Mouse (Mus musculus): ENCODE measurements at regions not wholly inside any gene's neighbourhood (a gene's known extent, or its start where the extent isn't known, plus 50 kb on each side); places are given as distances from the start of the nearest gene placed in this dataset.
A peak's percentile ranks its signal among the peaks of the same experiment; 100 is the strongest.

GRCm38 (mm10) chr17:65014682-65015081 lies 178.8 kb upstream of the 4930583I09Rik start:
- DNase-seq, result no peak

- no peak for DNase-seq
Observed at GRCm38 (mm10) chr17:65000626-65001135, 164.8 kb upstream of the 4930583I09Rik start.

DNA sequence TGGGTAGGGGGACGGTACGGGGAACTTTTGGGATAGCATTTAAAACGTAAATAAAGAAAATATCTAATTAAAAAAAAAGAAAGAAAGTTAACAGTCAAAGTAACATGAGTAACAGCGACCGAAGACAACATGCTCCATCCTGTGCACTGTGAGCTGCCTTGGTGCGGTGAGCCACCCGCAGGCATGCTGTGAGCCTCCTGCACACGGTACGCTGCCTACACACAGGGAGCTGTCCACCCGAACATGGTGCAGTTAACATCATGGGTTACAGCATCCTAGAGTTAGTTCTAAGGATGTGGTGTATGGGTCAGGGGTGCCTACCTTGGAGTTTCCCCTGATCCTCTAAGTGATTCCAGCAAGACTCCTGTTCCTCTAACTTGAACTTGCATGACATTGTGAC lies 158.6 kb upstream of the 4930583I09Rik start:
- no peak for DNase-seq

DNA sequence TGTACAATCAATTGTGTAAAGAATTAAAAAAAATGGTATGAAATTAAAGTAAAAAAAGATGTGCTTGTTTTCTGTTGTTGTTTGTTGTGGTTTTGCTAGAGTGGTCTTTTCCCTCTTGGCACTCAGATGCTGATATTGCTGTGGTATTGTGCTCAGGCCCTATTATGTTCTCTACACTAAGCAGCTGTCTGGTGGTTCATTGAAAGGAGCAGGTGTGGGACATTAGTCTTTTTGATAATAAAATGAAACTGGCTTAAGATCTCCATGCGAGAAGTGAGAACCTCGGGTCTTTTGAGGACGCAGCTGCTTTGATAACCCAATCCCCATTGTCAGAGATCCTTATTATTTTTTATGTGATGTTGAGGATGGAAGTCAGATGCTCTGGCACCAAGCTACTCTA lies 155.4 kb upstream of the 4930583I09Rik start:
- no peak for DNase-seq

DNA sequence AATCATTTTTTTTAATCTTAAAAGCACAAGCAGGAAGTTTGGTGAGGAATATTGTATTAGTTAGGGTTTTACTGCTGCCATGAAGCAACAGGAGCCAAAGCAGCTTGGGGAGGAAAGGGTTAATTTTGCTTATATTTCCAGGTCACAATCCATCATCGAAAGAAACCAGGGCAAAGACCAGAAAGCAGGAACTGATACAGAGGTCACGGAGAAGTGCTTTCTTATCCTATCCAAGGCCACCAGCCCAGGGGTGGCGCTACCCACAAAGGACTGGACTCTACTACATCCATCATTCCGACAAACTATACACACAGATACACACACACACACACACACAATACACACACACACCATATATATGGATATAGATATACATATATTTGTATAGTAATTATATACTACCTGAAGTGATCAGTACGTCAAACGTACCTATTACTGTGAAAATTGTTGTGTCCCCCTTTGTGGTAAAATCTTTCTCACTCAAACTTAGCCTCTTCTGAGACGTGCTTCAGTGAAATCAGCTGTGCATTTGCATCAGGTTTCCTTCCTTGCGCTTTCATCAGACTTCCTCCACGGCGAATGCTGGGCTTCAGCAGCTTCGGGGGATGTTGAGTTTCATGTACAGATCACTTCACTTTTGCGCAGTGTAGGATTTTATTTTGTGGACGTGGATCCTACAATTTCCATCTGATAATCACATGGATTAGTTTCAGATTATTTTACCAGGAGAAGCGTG lies 148.6 kb upstream of the 4930583I09Rik start:
- DNase-seq, result peak; percentile 24

DNA sequence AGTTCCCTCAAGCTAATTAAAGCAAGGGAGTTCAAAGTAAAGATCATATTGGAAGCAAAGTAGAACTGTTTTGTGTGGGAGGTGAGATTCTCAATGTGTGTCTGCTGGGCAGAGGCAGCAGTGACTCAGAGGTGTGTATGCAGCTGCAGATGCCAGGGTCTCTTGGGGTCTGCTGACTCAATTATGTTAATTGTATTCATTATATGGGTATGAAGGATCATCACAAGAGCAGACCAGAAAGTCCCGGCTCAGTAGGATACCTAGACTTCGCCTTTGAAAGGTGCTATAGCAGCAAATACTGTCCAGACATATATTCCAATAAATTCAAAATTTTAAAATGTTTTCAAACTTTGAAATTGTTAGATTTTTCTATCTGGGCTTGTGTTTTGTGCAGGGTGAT lies 147.6 kb upstream of the 4930583I09Rik start:
- no peak for DNase-seq

DNA sequence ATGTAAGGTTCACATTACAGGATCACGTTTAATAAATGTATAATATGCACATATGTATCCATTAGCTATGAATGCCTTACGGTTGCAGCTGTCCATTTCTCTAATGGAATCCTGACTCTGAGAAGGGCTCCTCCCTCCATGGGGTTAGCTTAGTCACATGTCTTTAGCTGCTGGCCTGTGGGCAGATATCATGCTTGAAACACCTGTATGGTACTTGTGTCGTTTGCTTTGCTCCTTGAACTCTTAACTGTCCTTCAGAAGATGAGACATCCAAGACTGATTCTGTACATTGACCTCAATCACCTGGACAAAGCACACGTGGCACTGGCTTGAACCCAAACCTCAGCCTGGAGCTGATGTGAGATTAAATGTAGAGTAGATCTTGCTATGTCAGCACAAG lies 128.3 kb upstream of the 4930583I09Rik start:
- DNase-seq, result no peak

- no peak for DNase-seq
Observed at GRCm38 (mm10) chr17:64961887-64962286, 126.0 kb upstream of the 4930583I09Rik start.

GRCm38 (mm10) chr17:64957495-64957894 lies 121.6 kb upstream of the 4930583I09Rik start:
- no peak for DNase-seq

GRCm38 (mm10) chr17:64956506-64956905 lies 120.6 kb upstream of the 4930583I09Rik start:
- no peak for DNase-seq

DNA sequence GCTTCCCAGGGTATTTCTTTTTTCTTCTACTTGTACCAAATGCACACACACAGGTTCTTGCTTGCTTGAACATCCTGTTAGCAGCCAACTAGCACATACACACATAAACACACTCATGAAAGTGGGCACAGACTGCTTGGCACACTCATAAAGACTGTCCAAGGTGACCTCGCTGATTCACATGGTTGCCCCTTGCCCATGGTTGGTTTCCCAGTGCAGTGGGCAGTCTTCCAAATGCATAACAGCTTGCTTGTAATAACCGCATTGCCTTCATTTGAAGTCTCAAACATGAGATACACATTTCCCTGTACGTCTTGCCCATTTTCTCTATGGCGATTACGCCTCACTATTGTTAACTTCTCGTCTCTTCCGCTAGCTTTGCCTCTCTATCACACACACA lies 117.4 kb upstream of the 4930583I09Rik start:
- DNase-seq, result no peak

DNA sequence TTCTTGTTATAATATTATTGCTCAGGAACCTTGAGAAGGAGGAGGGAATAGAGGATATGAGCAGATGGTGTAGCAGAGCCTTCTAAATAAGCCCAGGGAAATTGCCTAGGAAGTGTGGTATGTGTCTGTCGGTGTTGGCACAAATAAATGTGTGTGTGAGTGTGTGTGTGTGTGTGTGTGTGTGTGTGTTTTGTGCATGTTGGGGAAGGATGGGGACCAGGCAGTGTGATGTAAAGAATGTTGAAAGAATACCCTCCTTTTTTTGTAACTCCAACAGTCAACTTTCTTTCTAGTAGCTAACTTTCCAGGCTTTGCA lies 115.7 kb upstream of the 4930583I09Rik start:
- DNase-seq, result no peak

DNA sequence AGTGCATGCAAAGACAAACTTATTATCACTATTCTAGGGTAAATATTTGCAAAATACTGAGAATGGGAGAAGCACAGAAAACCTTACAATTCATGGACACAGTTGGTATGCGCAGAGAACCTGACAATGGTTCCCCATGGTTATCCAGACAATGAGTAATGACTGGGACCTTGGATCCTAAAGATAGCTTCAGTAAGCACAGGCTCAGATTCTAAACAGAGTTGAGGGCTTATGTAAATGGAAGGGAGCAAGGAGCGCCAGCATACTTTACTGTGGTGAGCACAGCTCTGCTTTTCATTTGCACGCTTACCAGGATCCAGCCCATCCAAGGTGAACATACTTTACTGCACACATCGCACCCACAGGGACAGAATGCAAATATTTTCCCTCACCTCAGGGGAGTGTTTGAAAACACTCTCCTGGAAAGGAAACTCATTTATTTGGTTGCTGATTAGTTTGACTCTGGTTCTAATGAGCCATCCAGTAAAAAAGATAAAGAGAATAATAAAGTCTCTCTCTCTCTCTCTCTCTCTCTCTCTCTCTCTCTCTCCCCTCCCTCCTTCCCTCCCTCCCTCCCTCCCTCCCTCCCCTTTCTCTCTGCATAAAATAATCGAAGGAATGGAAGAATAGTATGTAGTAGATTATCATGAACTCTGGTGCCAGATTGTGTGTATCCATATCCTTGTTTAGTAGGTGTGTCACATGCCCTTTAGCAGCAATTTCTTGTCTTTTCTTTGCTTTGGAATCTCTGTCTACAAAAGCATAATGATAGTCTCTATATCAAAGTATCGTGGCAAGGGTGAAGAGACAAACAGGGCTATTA lies 115.1 kb upstream of the 4930583I09Rik start:
- no peak for DNase-seq

DNA sequence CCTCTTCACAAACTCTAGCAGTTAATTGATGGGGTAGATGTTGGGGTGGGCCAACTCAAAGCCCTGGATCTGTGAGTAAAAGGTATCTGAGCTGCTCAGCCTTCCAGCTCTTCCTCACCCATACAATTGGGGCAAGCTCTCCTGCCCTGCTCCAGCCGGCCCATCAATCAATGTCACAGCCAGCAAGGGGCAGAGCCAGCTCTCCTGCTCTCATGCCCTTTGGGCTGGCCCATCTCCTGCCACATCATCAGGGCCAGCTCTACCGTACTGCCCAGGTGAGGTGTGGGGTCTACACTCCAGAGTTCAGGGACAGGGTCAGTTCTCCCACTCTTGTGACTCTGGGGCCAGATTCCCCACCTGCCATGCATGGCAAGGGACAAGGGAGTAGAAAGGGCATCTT lies 107.3 kb upstream of the 4930583I09Rik start:
- no peak for DNase-seq

DNA sequence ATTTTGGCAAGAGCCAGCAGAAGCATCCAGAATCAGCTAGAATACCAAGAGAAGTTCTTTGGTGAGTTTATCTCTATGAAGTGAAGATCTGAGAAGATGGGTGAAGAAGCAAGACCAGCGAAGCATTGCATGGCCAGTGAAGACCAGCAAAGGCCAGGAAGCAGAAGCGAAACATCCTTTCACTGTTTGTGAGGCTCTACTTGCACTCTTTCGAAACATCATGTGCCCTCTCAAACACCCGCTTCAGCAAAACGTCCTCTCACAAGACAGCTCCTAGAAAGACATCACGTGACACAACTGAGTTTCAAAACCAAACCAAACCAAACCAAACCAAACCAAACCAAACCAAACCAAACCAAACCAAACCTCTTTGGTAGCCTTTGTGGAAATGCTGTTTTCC lies 105.7 kb upstream of the 4930583I09Rik start:
- no peak for DNase-seq

- DNase-seq, result no peak
Observed at GRCm38 (mm10) chr17:64935683-64936082, 99.8 kb upstream of the 4930583I09Rik start.

GRCm38 (mm10) chr17:64934411-64934810 lies 98.5 kb upstream of the 4930583I09Rik start:
- DNase-seq, result no peak

DNA sequence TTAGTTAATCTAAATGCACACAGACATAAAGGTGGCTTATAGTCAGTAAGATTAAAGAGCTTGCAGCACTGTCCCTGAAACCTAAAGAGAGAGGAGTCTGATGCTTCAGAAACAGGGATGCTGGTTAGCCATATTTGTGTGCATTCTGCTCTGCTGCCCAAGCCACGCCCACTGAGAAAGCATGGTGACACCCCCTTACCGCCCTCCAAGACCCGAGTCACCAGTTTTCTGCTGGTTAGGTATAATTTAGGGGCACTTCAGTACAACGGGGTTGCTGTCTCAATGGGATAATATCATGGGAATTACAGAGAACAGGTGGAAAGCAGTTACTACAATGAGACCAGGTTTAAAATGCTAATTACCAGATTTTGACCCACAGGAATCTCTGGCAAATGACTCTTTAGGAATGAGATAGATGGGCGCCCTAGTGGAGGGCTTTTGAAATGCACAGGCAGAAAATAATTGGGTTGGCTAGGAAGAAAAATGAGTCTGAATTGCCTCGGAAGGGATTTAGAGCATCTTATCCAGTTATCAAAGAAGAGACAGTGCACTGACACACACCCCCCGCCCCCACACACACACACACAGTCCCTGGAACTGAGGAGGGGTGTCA lies 95.1 kb upstream of the 4930583I09Rik start:
- peak; percentile 19 for DNase-seq

DNA sequence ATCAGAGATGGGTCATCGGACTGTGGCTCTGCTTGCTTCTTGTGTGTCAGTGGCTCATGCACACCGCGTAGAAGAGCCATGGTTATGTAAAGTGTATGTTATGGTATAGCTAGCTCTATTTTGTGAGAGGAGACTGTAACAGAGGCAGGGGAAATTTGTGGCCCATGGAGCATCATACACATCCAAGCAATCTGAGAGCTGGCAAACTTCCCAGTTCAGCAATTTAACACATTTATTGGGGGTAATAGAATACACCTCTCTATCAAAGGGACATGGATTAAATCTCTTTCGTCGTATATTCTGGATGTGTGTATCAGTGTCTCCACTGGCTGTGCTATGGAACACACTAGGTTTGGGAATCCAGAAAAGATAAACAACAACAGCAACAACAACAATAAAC lies 87.9 kb upstream of the 4930583I09Rik start:
- no peak for DNase-seq

- no peak for DNase-seq
Observed at GRCm38 (mm10) chr17:64922235-64922634, 86.4 kb upstream of the 4930583I09Rik start.

- no peak for DNase-seq
Observed at GRCm38 (mm10) chr17:64920236-64920635, 84.4 kb upstream of the 4930583I09Rik start.

DNA sequence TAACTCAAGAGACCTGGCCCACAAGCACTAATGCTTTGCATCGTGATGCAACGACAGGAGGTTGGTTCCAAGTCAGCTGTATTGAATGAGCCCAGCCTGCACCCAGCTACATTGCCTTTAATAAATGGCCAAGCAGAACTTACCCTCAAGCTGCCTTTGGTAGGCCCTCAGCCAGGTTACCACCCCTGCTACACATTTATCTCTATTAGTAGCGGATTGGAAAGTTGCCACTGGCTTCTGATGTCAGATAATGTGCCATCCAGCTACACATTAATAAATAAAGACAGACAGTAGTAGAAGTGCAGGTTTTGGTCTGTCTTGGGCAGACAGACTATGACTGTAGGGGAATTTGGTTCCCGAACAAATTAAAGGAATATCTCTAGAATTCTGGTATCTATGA lies 82.0 kb upstream of the 4930583I09Rik start:
- no peak for DNase-seq

DNA sequence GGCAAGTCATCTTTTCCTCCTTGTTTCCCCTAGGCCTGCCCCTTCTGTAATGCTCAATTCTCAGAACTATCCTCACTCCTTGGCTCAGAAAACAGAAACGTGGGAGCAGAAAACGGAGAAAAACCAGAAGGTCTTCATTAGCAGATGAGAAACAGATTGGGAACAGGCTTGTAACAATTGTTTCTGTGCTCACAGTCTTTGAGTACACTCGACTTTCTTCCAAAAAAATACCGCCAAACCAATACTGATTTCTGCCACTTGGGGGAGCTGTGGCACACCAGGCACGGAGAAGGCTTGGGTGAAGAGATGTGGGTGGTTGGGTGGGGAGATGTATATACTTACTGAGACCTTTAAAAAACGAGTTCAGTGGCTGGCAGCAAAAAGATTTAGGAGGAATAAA lies 80.8 kb upstream of the 4930583I09Rik start:
- DNase-seq, result peak; percentile 8

GRCm38 (mm10) chr17:64915708-64916107 lies 79.8 kb upstream of the 4930583I09Rik start:
- peak; percentile 58 for DNase-seq

Measured in embryo, embryonic 11 days (tissue).